Mouse (Mus musculus) hindbrain, embryonic 13.5 days (tissue): Measurements from ENCODE around the gene Glyctk. TPM values are rescaled to one million over a fixed set of nuclear protein-coding genes. Genes with fewer than 3 reads are reported as not detected.

ENCODE experiments used
- ATAC-seq: fragments of 200-750 bp; cut with Nextera tagmentation; 2 replicates; pipeline ENCODE4 v1.8.0; 2017; ENCODE audit warnings: moderate TSS enrichment; ENCODE audit not compliant: low FRiP score
- H3K27ac ChIP-seq: fragments of 300-500 bp; sonication (generic); 2 replicates; pipeline ENCODE4 v1.5.1; 2015; ENCODE audit warnings: inconsistent platforms, mild to moderate bottlenecking, moderate library complexity
- H3K27me3 ChIP-seq: fragments of 300-500 bp; sonication (generic); 2 replicates; pipeline ENCODE4 v1.6.1; 2015; ENCODE audit warnings: mild to moderate bottlenecking, inconsistent platforms
- H3K36me3 ChIP-seq: fragments of 300-500 bp; sonication (generic); 2 replicates; pipeline ENCODE4 v1.6.1; 2015; ENCODE audit warnings: mild to moderate bottlenecking, inconsistent platforms
- H3K4me1 ChIP-seq: fragments of 300-500 bp; sonication (generic); replicated peaks from 2 replicates; pipeline ENCODE4 v1.6.1; 2015; ENCODE audit warnings: inconsistent platforms
- H3K4me2 ChIP-seq: fragments of 300-500 bp; sonication (generic); 2 replicates; pipeline ENCODE4 v1.6.1; 2015; ENCODE audit warnings: inconsistent platforms, mild to moderate bottlenecking, moderate library complexity
- H3K4me3 ChIP-seq: fragments of 300-500 bp; sonication (generic); 2 replicates; pipeline ENCODE4 v1.5.1; 2015; ENCODE audit warnings: mild to moderate bottlenecking, inconsistent platforms
- H3K9ac ChIP-seq: fragments of 300-500 bp; sonication (generic); 2 replicates; pipeline ENCODE4 v1.6.1; 2015; ENCODE audit warnings: mild to moderate bottlenecking, inconsistent platforms
- H3K9me3 ChIP-seq: fragments of 300-500 bp; sonication (generic); 2 replicates; pipeline ENCODE4 v1.6.1; 2016; ENCODE audit warnings: inconsistent platforms
- WGBS: fragments of 180-500 bp; shearing (Covaris S2); methylation state at CpG from one replicate; pipeline ENCODE4 v1.1.7; 2015; 5-methylcytosine and 5-hydroxymethylcytosine counted together
- polyA plus RNA-seq: library from polyadenylated mRNA; unstranded; fragments of >200 nt; fragmentation: Nextera tagmentation; extraction: Ambion mirVana; gene quantifications from 2 replicates; pipeline ENCODE4 v1.2.1, GENCODE M21; 2015

Glyctk gene
- polyA plus RNA-seq, 1 experiment from 2014 or later = 5.7 TPM

GRCm38 (mm10) chr9:106157623-106157925, 364 bp downstream of the Glyctk start:
- H3K4me3 ChIP-seq = no peak overlapping the region
- H3K4me1 ChIP-seq = peaks cover 40% of the 10 kb centered on the region
- 85% methylated on average over 10 of the region's 10 CpGs for WGBS
- H3K9ac ChIP-seq = peak overlapping the region; percentile 29; the same call in 1 of the 2 replicates
- H3K4me2 ChIP-seq = no peak overlapping the region
- peak overlapping the region; percentile 30; the same call in 1 of the 2 replicates for H3K27ac ChIP-seq
- no peaks in the 10 kb centered on the region; the same call in 1 of the 2 replicates for H3K27me3 ChIP-seq
- no peak for ATAC-seq
- no peaks in the 10 kb centered on the region for H3K9me3 ChIP-seq
- peaks cover 28% of the 10 kb centered on the region for H3K36me3 ChIP-seq

DNA sequence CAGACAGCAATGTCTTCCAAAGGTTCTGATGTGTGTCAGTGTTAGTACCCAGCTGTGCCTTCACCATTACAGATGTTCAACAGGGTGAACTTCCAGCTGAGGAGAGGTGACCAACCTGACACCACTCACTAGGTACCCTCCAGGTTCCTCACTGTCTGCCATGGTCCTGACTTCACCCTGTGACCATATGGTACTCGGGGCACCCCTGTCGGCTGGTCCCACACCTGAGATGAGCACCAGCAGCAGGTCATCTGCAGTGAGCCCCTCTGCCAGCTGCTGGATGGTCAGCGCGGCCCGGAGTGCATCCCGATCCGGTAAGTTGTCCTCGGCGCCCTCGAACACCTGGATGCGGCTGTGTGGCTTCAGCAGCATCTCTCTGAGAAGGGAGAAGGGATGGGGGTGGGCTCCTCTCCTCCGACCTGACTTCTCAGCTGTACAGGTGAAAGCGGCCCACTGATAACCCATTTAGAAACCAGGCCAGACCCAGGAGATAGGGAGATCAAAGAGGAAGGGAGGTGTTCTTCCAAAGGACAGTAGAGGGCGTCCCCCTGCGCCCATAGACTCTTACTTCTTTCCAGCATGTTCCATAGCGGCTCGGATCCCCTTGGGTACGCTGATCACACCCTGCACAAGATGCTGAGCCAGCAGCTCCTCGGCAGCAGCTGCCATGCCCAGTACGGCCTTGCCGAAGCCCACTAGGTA, 866 bp downstream of the Glyctk start:
- peaks cover 45% of the 10 kb centered on the region for H3K4me1 ChIP-seq

GRCm38 (mm10) chr9:106156419-106156818, 1.5 kb downstream of the Glyctk start:
- peaks cover 36% of the 10 kb centered on the region for H3K36me3 ChIP-seq
- ATAC-seq = peak; percentile 48
- no peak overlapping the region for H3K4me3 ChIP-seq
- H3K27ac ChIP-seq = peak overlapping the region; percentile 80
- H3K4me2 ChIP-seq = no peak overlapping the region
- no peaks in the 10 kb centered on the region for H3K9me3 ChIP-seq
- H3K27me3 ChIP-seq = no peaks in the 10 kb centered on the region
- no peak overlapping the region; the same call in 1 of the 2 replicates for H3K9ac ChIP-seq
- 42% methylated on average over 5 of the region's 5 CpGs for WGBS
- peaks cover 49% of the 10 kb centered on the region for H3K4me1 ChIP-seq

More for the DNA sequence above, 866 bp downstream of the Glyctk start:
- Histone ChIP-seq H3K4me3 (no peak overlapping the region), H3K4me2 (no peak overlapping the region), H3K9me3 (no peaks in the 10 kb centered on the region), H3K27ac (peak overlapping the region; percentile 30; the same call in 1 of the 2 replicates), H3K9ac (peak overlapping the region; percentile 29; the same call in 1 of the 2 replicates), H3K36me3 (peaks cover 33% of the 10 kb centered on the region), H3K27me3 (no peaks in the 10 kb centered on the region)
- 74% methylated on average over 21 of the region's 21 CpGs for WGBS
- 0 out of 2 replicates have a peak, but pooled peaks have one; percentile 5 for ATAC-seq

DNA sequence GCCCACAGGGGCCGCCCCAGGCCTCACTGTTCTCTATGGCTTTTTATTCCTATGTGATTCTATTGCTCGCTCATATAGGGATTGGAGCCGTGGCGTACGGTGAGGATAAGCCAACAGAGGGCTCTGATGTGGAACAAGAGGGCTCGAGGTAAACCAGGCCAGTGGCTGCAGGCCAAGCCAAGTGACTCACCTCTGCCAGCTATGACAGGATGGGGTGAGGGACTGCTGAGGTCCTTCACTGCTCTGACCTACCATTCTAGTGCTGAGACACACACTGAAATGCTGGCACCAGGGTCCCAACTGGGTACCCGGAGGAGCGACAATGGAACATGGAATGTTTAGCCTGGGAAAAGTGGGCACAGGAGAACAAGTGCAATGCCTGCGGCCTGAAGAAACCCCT, 3.8 kb downstream of the Glyctk start:
- 89% methylated on average over 9 of the region's 9 CpGs for WGBS
- H3K4me3 ChIP-seq = no peak overlapping the region
- no peaks in the 10 kb centered on the region for H3K27me3 ChIP-seq
- ATAC-seq = no peak
- no peaks in the 10 kb centered on the region for H3K9me3 ChIP-seq
- no peak overlapping the region for H3K9ac ChIP-seq
- H3K4me2 ChIP-seq = no peak overlapping the region
- peaks cover 42% of the 10 kb centered on the region for H3K36me3 ChIP-seq
- 0 out of 2 replicates have a peak overlapping the region, but pooled peaks have one; percentile 80 for H3K27ac ChIP-seq
- H3K4me1 ChIP-seq = peaks cover 63% of the 10 kb centered on the region

GRCm38 (mm10) chr9:106149399-106149754, 8.6 kb downstream of the Glyctk start:
- Histone ChIP-seq H3K27ac (peak overlapping the region; percentile 98), H3K4me3 (peak overlapping the region; percentile 85), H3K4me1 (peaks cover 57% of the 10 kb centered on the region), H3K9ac (peak overlapping the region; percentile 99), H3K9me3 (no peaks in the 10 kb centered on the region), H3K36me3 (peaks cover 32% of the 10 kb centered on the region), H3K4me2 (peak overlapping the region; percentile 85), H3K27me3 (no peaks in the 10 kb centered on the region)
- ATAC-seq = no peak
- 15% methylated on average over 10 of the region's 10 CpGs for WGBS

DNA sequence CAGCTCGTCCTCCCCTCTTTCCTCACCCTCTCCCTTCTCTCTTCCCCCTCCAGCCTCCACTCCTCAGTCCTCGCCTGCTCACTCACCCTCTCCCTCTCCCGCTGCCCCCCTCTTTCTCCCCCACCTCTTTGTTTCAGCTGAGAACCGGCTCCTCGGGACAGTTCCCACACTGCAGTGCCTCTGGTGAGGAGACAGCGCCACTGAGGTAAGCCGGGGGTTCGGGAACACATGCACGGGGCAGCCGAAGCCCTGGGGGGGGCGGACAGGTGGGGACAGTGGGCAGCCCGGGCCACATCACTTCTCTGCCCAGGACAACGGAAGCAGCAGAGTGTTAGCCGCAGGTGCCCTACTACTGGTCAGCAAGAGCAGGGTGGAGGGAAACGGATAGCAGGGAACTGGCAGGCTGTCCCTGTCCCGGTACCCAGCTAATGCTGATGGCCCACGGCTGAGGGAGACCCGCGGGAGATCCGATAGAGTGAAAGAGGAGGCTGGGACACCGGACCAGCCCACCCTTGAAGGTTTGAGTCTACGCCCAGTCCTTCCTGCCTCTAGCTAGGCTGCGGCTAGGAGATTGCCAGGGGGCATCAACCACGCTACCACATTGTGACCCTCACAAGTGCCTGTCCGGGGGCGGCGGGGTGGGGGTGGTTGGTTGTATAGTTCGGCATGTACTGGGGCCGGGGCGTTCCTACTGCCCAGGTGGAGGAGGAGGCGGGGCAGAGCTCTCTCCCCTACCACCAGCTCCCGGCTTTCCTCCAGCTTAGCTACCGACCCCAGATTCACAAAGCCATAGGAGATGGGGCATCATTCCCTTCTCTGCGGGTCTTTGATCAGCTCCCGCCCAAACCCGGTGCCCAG, 9.2 kb downstream of the Glyctk start:
- Histone ChIP-seq H3K4me3 (peak overlapping the region; percentile 85), H3K9me3 (no peaks in the 10 kb centered on the region), H3K27ac (peak overlapping the region; percentile 98), H3K9ac (peak overlapping the region; percentile 99), H3K4me2 (peak overlapping the region; percentile 85), H3K4me1 (peaks cover 61% of the 10 kb centered on the region), H3K36me3 (peaks cover 26% of the 10 kb centered on the region), H3K27me3 (no peaks in the 10 kb centered on the region)
- peak; percentile 81 for ATAC-seq
- WGBS = 1% methylated on average over 36 of the region's 36 CpGs

DNA sequence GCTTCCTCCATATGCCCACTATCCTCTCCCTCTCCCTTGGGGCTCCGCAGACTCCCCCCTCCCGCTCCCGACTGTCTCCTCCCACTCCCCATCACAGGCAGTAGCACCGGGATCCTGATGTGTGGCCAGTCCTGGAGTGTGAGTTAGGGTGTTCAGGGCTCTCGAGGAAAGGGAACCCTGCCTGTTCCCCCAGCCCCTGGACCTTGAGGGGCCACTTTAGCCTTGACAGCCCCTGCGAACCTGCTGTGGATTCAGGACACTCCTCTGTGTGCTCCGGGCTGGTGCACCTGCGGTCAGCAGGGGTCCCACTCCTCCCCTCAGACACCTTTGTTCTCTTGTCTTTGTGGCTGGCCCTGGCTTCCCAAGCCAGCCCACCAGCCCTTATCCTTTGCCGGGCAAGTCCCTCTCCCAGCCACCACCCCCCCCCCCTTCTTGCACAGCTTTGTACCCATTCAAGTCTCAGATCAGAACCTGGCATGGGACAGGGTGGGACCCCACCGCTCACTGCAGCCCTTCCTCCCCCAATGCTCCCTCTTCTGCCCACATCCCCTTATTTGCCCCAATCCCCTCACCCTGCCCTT, 10.0 kb downstream of the Glyctk start:
- H3K27ac ChIP-seq = peak overlapping the region; percentile 98
- peaks cover 62% of the 10 kb centered on the region for H3K4me1 ChIP-seq
- H3K9ac ChIP-seq = peak overlapping the region; percentile 99
- no peaks in the 10 kb centered on the region for H3K9me3 ChIP-seq
- 4% methylated on average over 10 of the region's 10 CpGs for WGBS
- peak overlapping the region; percentile 85 for H3K4me2 ChIP-seq
- peak; percentile 62 for ATAC-seq
- H3K4me3 ChIP-seq = peak overlapping the region; percentile 85
- H3K27me3 ChIP-seq = no peaks in the 10 kb centered on the region
- H3K36me3 ChIP-seq = peaks cover 18% of the 10 kb centered on the region

- no peaks in the 10 kb centered on the region for H3K9me3 ChIP-seq
- peaks cover 11% of the 10 kb centered on the region for H3K36me3 ChIP-seq
- H3K4me1 ChIP-seq = peaks cover 59% of the 10 kb centered on the region
- H3K4me2 ChIP-seq = peak overlapping the region; percentile 85
- no peak for ATAC-seq
- H3K4me3 ChIP-seq = peak overlapping the region; percentile 85
- WGBS = 36% methylated on average over 5 of the region's 5 CpGs
- H3K27ac ChIP-seq = peak overlapping the region; percentile 98
- H3K27me3 ChIP-seq = no peaks in the 10 kb centered on the region
- peak overlapping the region; percentile 99 for H3K9ac ChIP-seq
Observed at GRCm38 (mm10) chr9:106147281-106147680, 10.7 kb downstream of the Glyctk start.

DNA sequence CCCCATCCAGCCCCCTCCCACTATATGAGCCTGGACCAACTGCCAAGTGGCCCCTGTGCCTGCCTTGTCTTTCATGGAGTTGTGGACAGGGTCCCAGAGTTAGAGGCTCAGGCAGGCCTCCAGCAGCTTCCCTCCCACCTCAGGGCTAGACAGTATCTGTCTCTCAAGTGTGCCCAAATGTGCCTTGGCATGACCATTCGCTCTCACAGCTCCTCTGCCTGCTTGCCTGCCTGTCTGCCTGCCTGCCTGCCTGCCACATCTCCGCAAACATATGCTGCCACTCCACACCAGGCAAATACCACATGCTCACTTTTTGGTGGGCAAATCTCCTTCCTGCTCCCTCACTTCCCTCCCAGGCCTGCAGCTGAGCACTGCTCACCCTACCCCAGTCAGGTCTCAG, 12.4 kb downstream of the Glyctk start:
- Histone ChIP-seq H3K27me3 (no peaks in the 10 kb centered on the region), H3K36me3 (no peaks in the 10 kb centered on the region), H3K9me3 (no peaks in the 10 kb centered on the region), H3K4me2 (no peak overlapping the region), H3K27ac (peak overlapping the region; percentile 18), H3K4me3 (no peak overlapping the region), H3K4me1 (peaks cover 59% of the 10 kb centered on the region), H3K9ac (no peak overlapping the region)
- ATAC-seq = no peak
- WGBS = 74% methylated on average over 2 of the region's 2 CpGs

DNA sequence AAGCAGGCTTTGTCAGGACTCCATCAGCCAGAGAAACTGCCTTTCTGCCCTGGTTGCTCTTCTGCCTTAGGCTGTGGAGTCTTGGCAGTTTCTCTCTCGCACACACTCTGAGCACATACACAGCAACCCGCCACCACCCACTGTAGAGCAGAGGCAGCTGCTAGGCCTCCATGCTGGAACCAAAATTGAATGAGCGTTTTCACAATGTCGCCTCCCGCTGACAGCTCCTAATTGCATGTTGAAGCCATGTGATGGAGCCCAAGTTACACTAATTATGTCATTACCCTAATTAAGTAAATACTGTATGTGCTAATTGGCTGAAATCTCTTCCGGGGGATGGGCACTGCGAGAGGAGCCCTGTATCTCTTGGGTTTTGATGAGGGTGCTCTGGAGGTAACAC, 13.8 kb downstream of the Glyctk start:
- no peaks in the 10 kb centered on the region for H3K9me3 ChIP-seq
- 61% methylated on average over 7 of the region's 7 CpGs for WGBS
- no peak for ATAC-seq
- peaks cover 59% of the 10 kb centered on the region for H3K4me1 ChIP-seq
- H3K27ac ChIP-seq = peak overlapping the region; percentile 79
- no peak overlapping the region for H3K9ac ChIP-seq
- no peaks in the 10 kb centered on the region for H3K36me3 ChIP-seq
- no peaks in the 10 kb centered on the region for H3K27me3 ChIP-seq
- no peak overlapping the region for H3K4me3 ChIP-seq
- H3K4me2 ChIP-seq = no peak overlapping the region

GRCm38 (mm10) chr9:106141955-106142354, 16.0 kb downstream of the Glyctk start:
- H3K4me2 ChIP-seq = no peak overlapping the region
- H3K27me3 ChIP-seq = no peaks in the 10 kb centered on the region
- 54% methylated on average over 12 of the region's 12 CpGs for WGBS
- peak overlapping the region; percentile 58 for H3K27ac ChIP-seq
- no peak for ATAC-seq
- H3K9ac ChIP-seq = no peak overlapping the region
- peaks cover 49% of the 10 kb centered on the region for H3K4me1 ChIP-seq
- H3K9me3 ChIP-seq = no peaks in the 10 kb centered on the region
- H3K4me3 ChIP-seq = no peak overlapping the region
- no peaks in the 10 kb centered on the region for H3K36me3 ChIP-seq

GRCm38 (mm10) chr9:106139763-106140162, 18.2 kb downstream of the Glyctk start:
- no peak overlapping the region for H3K4me2 ChIP-seq
- H3K4me1 ChIP-seq = peaks cover 41% of the 10 kb centered on the region
- no peaks in the 10 kb centered on the region for H3K27me3 ChIP-seq
- H3K9me3 ChIP-seq = no peaks in the 10 kb centered on the region
- H3K36me3 ChIP-seq = no peaks in the 10 kb centered on the region
- H3K27ac ChIP-seq = peak overlapping the region; percentile 78
- 36% methylated on average over 10 of the region's 10 CpGs for WGBS
- no peak overlapping the region for H3K9ac ChIP-seq
- no peak overlapping the region for H3K4me3 ChIP-seq
- ATAC-seq = peak; percentile 34
